Mouse (Mus musculus) C2C12 (cell line): ENCODE data around the gene Sel1l2. TPM values are rescaled to one million over a fixed set of nuclear protein-coding genes. Genes with fewer than 3 reads are reported as not detected.

ENCODE experiments used
- H3K27me3 ChIP-seq: one replicate; pipeline ENCODE4 v1.6.1; 2011; ENCODE audit not compliant: control insufficient read depth, insufficient read depth, insufficient read length
- H3K36me3 ChIP-seq: one replicate; pipeline ENCODE4 v1.6.1; 2011; ENCODE audit not compliant: control insufficient read depth, insufficient read depth
- H3K4me3 ChIP-seq: one replicate; pipeline ENCODE4 v1.5.1; 2011; ENCODE audit warnings: mild to moderate bottlenecking, control low read depth; ENCODE audit not compliant: poor library complexity, insufficient read depth, severe bottlenecking
- H3K79me2 ChIP-seq: one replicate; pipeline ENCODE4 v1.6.1; 2011; ENCODE audit not compliant: control insufficient read depth, insufficient read depth
- H3K79me3 ChIP-seq: one replicate; pipeline ENCODE4 v1.6.1; 2011; ENCODE audit warnings: low read depth, control low read depth
- H3ac ChIP-seq: one replicate; pipeline ENCODE3; 2011; ENCODE audit warnings: low read depth; ENCODE audit not compliant: control insufficient read depth, insufficient read length
- CEBPB ChIP-seq: IDR thresholded peaks from one replicate; pipeline ENCODE4 v1.6.1; 2011; ENCODE audit warnings: low read depth, mild to moderate bottlenecking, control low read depth, moderate library complexity
- CTCF ChIP-seq: IDR thresholded peaks from one replicate; pipeline ENCODE4 v1.5.1; 2011; ENCODE audit not compliant: control insufficient read depth, insufficient read depth, insufficient read length
- FOSL1 ChIP-seq: IDR thresholded peaks from one replicate; pipeline ENCODE4 v1.8.0; 2011; ENCODE audit warnings: mild to moderate bottlenecking, low read length; ENCODE audit not compliant: poor library complexity, insufficient read depth, severe bottlenecking
- MAX ChIP-seq: IDR thresholded peaks from one replicate; pipeline ENCODE4 v1.6.1; 2011; ENCODE audit warnings: mild to moderate bottlenecking, control low read depth
- MYOD1 ChIP-seq: IDR thresholded peaks from one replicate; pipeline ENCODE4 v1.6.1; 2011; ENCODE audit warnings: low read depth; ENCODE audit not compliant: control insufficient read depth, insufficient read length
- MYOG ChIP-seq: IDR thresholded peaks from one replicate; pipeline ENCODE4 v1.6.1; 2011; ENCODE audit not compliant: control insufficient read depth, insufficient read length; ENCODE audit errors: extremely low read depth
- USF1 ChIP-seq: IDR thresholded peaks from one replicate; pipeline ENCODE4 v1.6.1; 2011; ENCODE audit warnings: low read depth, mild to moderate bottlenecking, control low read depth, moderate library complexity
- polyA plus RNA-seq: library from polyadenylated mRNA; unstranded; fragments of >200 nt; fragmentation: generic; extraction: Trizol; gene quantifications from one replicate; pipeline ENCODE4 v1.2.1, GENCODE M21; 2012; ENCODE audit warnings: missing spikeins

Gene Sel1l2
- polyA plus RNA-seq, 1 experiment, result not detected

DNA sequence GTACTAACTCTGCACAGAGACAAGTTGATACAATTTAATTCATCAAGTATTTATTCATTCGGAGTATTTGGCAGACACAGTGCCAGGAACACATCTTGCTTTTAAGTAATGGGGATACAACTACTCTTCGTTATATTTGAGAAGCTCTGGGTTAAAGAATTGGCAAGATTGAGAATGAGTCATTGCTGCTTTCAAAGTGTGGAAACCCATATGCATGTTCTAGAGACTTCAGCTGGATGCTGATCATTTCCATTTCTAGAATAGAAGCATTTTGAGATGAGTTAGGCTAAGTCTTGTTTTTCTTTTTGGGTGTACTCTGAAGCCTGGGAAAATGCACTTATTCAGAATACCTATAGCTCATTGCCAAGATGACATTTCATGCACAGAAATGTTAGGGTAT is 95.7 kb downstream of the Sel1l2 start:
- Histone ChIP-seq H3K36me3 (no peaks in the 10 kb centered on the region), H3K27me3 (no peaks in the 10 kb centered on the region), H3ac (no peak overlapping the region), H3K79me3 (no peaks in the 10 kb centered on the region), H3K79me2 (no peaks in the 10 kb centered on the region), H3K4me3 (no peak overlapping the region)
- no peak for TF ChIP-seq MYOD1
- TF ChIP-seq USF1, result no peak
- no peak for TF ChIP-seq CEBPB
- TF ChIP-seq MYOG, result no peak
- TF ChIP-seq CTCF, result no peak
- no peak for TF ChIP-seq FOSL1
- TF ChIP-seq MAX, result no peak

- no peaks in the 10 kb centered on the region for H3K27me3 ChIP-seq
- H3K79me2 ChIP-seq, result no peaks in the 10 kb centered on the region
- no peaks in the 10 kb centered on the region for H3K36me3 ChIP-seq
- H3K79me3 ChIP-seq, result no peaks in the 10 kb centered on the region
- no peak overlapping the region for H3ac ChIP-seq
- no peak for TF ChIP-seq USF1
- TF ChIP-seq MYOG, result no peak
- TF ChIP-seq CTCF, result no peak
- no peak for TF ChIP-seq FOSL1
- TF ChIP-seq MAX, result no peak
- TF ChIP-seq CEBPB, result no peak
- no peak for TF ChIP-seq MYOD1
- H3K4me3 ChIP-seq, result no peak overlapping the region
Observed at GRCm38 (mm10) chr2:140280808-140281207, 108.7 kb downstream of the Sel1l2 start.

DNA sequence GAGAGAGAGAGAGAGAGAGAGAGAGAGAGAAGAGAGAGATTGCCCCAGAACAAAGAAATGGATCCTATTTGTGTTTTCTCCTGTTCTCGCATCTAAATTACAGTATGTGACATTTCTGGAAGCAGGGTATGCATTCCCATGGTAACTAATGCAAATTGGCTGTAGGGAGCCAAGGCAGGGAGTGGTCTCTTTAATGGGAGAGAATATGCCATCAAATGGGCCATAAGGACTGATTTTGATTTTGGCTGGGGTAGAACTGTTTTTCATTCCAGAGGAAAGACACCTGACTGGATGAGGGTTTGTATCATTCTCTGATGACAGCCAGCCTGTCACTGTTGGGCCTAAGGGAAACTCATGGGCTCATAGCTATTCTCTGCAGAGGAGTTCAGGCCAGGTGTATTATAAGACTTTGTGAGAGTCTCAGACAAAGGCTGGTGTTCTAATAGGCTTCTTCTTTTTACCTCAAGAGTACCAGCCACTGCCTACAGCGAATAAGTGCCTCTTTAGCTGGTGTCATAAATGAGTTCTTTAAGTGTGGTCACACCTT is 133.8 kb downstream of the Sel1l2 start:
- Histone ChIP-seq H3ac (no peak overlapping the region), H3K79me2 (no peaks in the 10 kb centered on the region), H3K79me3 (no peaks in the 10 kb centered on the region), H3K27me3 (no peaks in the 10 kb centered on the region), H3K4me3 (no peak overlapping the region), H3K36me3 (no peaks in the 10 kb centered on the region)
- TF ChIP-seq MYOG, result no peak
- no peak for TF ChIP-seq MYOD1
- no peak for TF ChIP-seq FOSL1
- no peak for TF ChIP-seq USF1
- TF ChIP-seq CTCF, result no peak
- TF ChIP-seq CEBPB, result no peak
- TF ChIP-seq MAX, result no peak

- no peaks in the 10 kb centered on the region for H3K27me3 ChIP-seq
- no peak overlapping the region for H3ac ChIP-seq
- H3K79me3 ChIP-seq, result no peaks in the 10 kb centered on the region
- no peaks in the 10 kb centered on the region for H3K79me2 ChIP-seq
- TF ChIP-seq MAX, result no peak
- TF ChIP-seq CEBPB, result no peak
- TF ChIP-seq CTCF, result no peak
- TF ChIP-seq MYOG, result no peak
- TF ChIP-seq MYOD1, result no peak
- TF ChIP-seq USF1, result no peak
- no peak for TF ChIP-seq FOSL1
- H3K4me3 ChIP-seq, result no peak overlapping the region
- no peaks in the 10 kb centered on the region for H3K36me3 ChIP-seq
Observed at GRCm38 (mm10) chr2:140254256-140254655, 135.2 kb downstream of the Sel1l2 start.

- Histone ChIP-seq H3K79me2 (no peaks in the 10 kb centered on the region), H3ac (no peak overlapping the region), H3K79me3 (no peaks in the 10 kb centered on the region), H3K4me3 (no peak overlapping the region), H3K36me3 (no peaks in the 10 kb centered on the region), H3K27me3 (no peaks in the 10 kb centered on the region)
- TF ChIP-seq CTCF, result no peak
- TF ChIP-seq USF1, result no peak
- TF ChIP-seq FOSL1, result no peak
- no peak for TF ChIP-seq MAX
- no peak for TF ChIP-seq MYOG
- TF ChIP-seq CEBPB, result no peak
- TF ChIP-seq MYOD1, result no peak
Observed at GRCm38 (mm10) chr2:140243105-140243504, 146.4 kb downstream of the Sel1l2 start.

DNA sequence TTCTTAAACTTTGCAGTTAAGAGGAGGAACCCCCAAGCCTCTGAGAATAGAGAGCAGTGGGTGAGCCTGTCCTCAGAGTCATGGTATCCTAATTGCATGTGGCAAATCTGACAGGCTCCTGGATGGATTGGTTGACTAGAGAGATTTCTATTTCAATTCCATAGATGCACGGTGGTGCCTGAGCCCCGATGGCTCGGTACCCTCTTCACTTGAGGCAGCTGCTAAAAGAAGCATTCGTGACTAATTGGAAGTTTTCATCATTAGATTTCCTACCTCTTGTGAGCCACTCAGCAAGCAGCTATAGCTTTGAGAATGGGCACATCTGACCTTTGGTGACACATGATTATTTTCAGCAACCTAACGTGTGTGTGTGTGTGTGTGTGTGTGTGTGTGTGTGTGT is 147.1 kb downstream of the Sel1l2 start:
- TF ChIP-seq MYOG (no peak), MAX (no peak), CEBPB (no peak), MYOD1 (no peak), FOSL1 (no peak), USF1 (no peak), CTCF (no peak)

More for the DNA sequence above, 147.1 kb downstream of the Sel1l2 start:
- H3ac ChIP-seq, result no peak overlapping the region
- no peaks in the 10 kb centered on the region for H3K79me3 ChIP-seq
- no peaks in the 10 kb centered on the region for H3K36me3 ChIP-seq
- H3K79me2 ChIP-seq, result no peaks in the 10 kb centered on the region
- H3K27me3 ChIP-seq, result no peaks in the 10 kb centered on the region
- no peak overlapping the region for H3K4me3 ChIP-seq
